Mouse (Mus musculus): ENCODE data around the gene Tanc1. TPM values are rescaled to one million over a fixed set of nuclear protein-coding genes. Genes with fewer than 3 reads are reported as not detected.

Gene Tanc1
- total and polyA plus RNA-seq, 3 experiments = 8.1 to 26.2 (median 25.6) TPM

GRCm38 (mm10) chr2:59802722-59803387, 191.0 kb downstream of the Tanc1 start:
- H3K4me1 ChIP-seq (ENCODE audit: control insufficient read depth, insufficient read depth, low read length) = peaks cover 15% of the 10 kb centered on the region
- no peak overlapping the region for H3K9ac ChIP-seq (ENCODE audit: low read depth, low read length)
- DNase-seq = no peak
- intact Hi-C loops (cut with DNase I) = loop anchor here (5.0 kb wide), 1 partner anchor 34 kb away; no protein-coding TSS in a partner anchor
- TF ChIP-seq EP300 (IDR thresholded peaks at IDR 0.05; ENCODE audit: insufficient read depth, low read depth, low read length) (no peak), CTCF (IDR thresholded peaks at IDR 0.05) (no peak), POLR2A (IDR thresholded peaks at IDR 0.05; ENCODE audit: insufficient read depth, low read depth, low read length) (no peak)
- H3K27ac ChIP-seq = peak overlapping the region; percentile 4
- no peak overlapping the region for H3K4me3 ChIP-seq
- no peaks in the 10 kb centered on the region for H3K27me3 ChIP-seq (ENCODE audit: control insufficient read depth, insufficient read depth, low read length)
- H3K36me3 ChIP-seq (ENCODE audit: control insufficient read depth, insufficient read depth, low read length) = peaks cover 7% of the 10 kb centered on the region
- no peaks in the 10 kb centered on the region for H3K79me2 ChIP-seq (replicated peaks; ENCODE audit: control insufficient read depth, insufficient read depth, low read length)
- 48% methylated on average over 8 of the region's 8 CpGs for WGBS

- no peak for DNase-seq
- intact Hi-C loops (cut with DNase I) = no loop called here
- H3K36me3 ChIP-seq (ENCODE audit: control insufficient read depth, insufficient read depth, low read length) = peaks cover 7% of the 10 kb centered on the region
- no peak for TF ChIP-seq POLR2A (IDR thresholded peaks at IDR 0.05; ENCODE audit: insufficient read depth, low read depth, low read length)
- no peak for TF ChIP-seq EP300 (IDR thresholded peaks at IDR 0.05; ENCODE audit: insufficient read depth, low read depth, low read length)
- TF ChIP-seq CTCF (IDR thresholded peaks at IDR 0.05) = no peak
- no peaks in the 10 kb centered on the region for H3K27me3 ChIP-seq (ENCODE audit: control insufficient read depth, insufficient read depth, low read length)
- WGBS = 90% methylated on average over 2 of the region's 2 CpGs
- peaks cover 13% of the 10 kb centered on the region for H3K4me1 ChIP-seq (ENCODE audit: control insufficient read depth, insufficient read depth, low read length)
- H3K79me2 ChIP-seq (replicated peaks; ENCODE audit: control insufficient read depth, insufficient read depth, low read length) = no peaks in the 10 kb centered on the region
- H3K4me3 ChIP-seq = no peak overlapping the region
- no peak overlapping the region for H3K9ac ChIP-seq (ENCODE audit: low read depth, low read length)
- H3K27ac ChIP-seq = no peak overlapping the region
These were observed 193.8 kb downstream of the Tanc1 start for GRCm38 (mm10) chr2:59805595-59805994.

- no peak overlapping the region for H3K9ac ChIP-seq (ENCODE audit: low read depth, low read length)
- H3K27me3 ChIP-seq (ENCODE audit: control insufficient read depth, insufficient read depth, low read length) = no peaks in the 10 kb centered on the region
- peaks cover 10% of the 10 kb centered on the region for H3K36me3 ChIP-seq (ENCODE audit: control insufficient read depth, insufficient read depth, low read length)
- no peak for DNase-seq
- no peak overlapping the region for H3K4me3 ChIP-seq
- peaks cover 16% of the 10 kb centered on the region for H3K4me1 ChIP-seq (ENCODE audit: control insufficient read depth, insufficient read depth, low read length)
- intact Hi-C loops (cut with DNase I) = no loop called here
- TF ChIP-seq EP300 (IDR thresholded peaks at IDR 0.05; ENCODE audit: insufficient read depth, low read depth, low read length) = no peak
- TF ChIP-seq POLR2A (IDR thresholded peaks at IDR 0.05; ENCODE audit: insufficient read depth, low read depth, low read length) = no peak
- no peak for TF ChIP-seq CTCF (IDR thresholded peaks at IDR 0.05)
- H3K27ac ChIP-seq = no peak overlapping the region
- WGBS = 89% methylated on average over 6 of the region's 6 CpGs
- H3K79me2 ChIP-seq (replicated peaks; ENCODE audit: control insufficient read depth, insufficient read depth, low read length) = no peaks in the 10 kb centered on the region
These were observed 194.2 kb downstream of the Tanc1 start for GRCm38 (mm10) chr2:59806038-59806437.

- no peak overlapping the region for H3K27ac ChIP-seq
- H3K79me2 ChIP-seq (replicated peaks; ENCODE audit: control insufficient read depth, insufficient read depth, low read length) = no peaks in the 10 kb centered on the region
- H3K4me1 ChIP-seq (ENCODE audit: control insufficient read depth, insufficient read depth, low read length) = peaks cover 15% of the 10 kb centered on the region
- H3K36me3 ChIP-seq (ENCODE audit: control insufficient read depth, insufficient read depth, low read length) = peaks cover 9% of the 10 kb centered on the region
- no peak for DNase-seq
- H3K27me3 ChIP-seq (ENCODE audit: control insufficient read depth, insufficient read depth, low read length) = no peaks in the 10 kb centered on the region
- intact Hi-C loops (cut with DNase I) = no loop called here
- TF ChIP-seq EP300 (IDR thresholded peaks at IDR 0.05; ENCODE audit: insufficient read depth, low read depth, low read length) = no peak
- no peak for TF ChIP-seq POLR2A (IDR thresholded peaks at IDR 0.05; ENCODE audit: insufficient read depth, low read depth, low read length)
- TF ChIP-seq CTCF (IDR thresholded peaks at IDR 0.05) = no peak
- WGBS = 90% methylated on average over 4 of the region's 4 CpGs
- no peak overlapping the region for H3K4me3 ChIP-seq
- H3K9ac ChIP-seq (ENCODE audit: low read depth, low read length) = no peak overlapping the region
These were observed 196.8 kb downstream of the Tanc1 start for GRCm38 (mm10) chr2:59808608-59809007.

- Histone ChIP-seq H3K27ac (peak overlapping the region; percentile 54), H3K79me2 (replicated peaks; ENCODE audit: control insufficient read depth, insufficient read depth, low read length) (no peaks in the 10 kb centered on the region), H3K9ac (ENCODE audit: low read depth, low read length) (no peak overlapping the region), H3K27me3 (ENCODE audit: control insufficient read depth, insufficient read depth, low read length) (no peaks in the 10 kb centered on the region), H3K36me3 (ENCODE audit: control insufficient read depth, insufficient read depth, low read length) (peaks cover 4% of the 10 kb centered on the region; the same call in 1 of the 2 replicates), H3K4me1 (ENCODE audit: control insufficient read depth, insufficient read depth, low read length) (peaks cover 15% of the 10 kb centered on the region), H3K4me3 (no peak overlapping the region)
- intact Hi-C loops (cut with DNase I) = loop anchor here (5.0 kb wide), 1 partner anchor 72 kb away; the partner anchor contains the start of gene Wdsub1
- peak in 1 of 2 experiments; percentile 65 for DNase-seq
- TF ChIP-seq CTCF (IDR thresholded peaks at IDR 0.05) (no peak), EP300 (IDR thresholded peaks at IDR 0.05; ENCODE audit: insufficient read depth, low read depth, low read length) (0 out of 2 replicates have a peak, but pooled peaks have one; percentile 61)
- WGBS = 64% methylated on average over 7 of the region's 7 CpGs
These were observed 198.2 kb downstream of the Tanc1 start for GRCm38 (mm10) chr2:59810039-59810438.

- intact Hi-C loops (cut with DNase I) = loop anchor here (5.0 kb wide), 1 partner anchor 71 kb away; the partner anchor contains the start of gene Wdsub1
- TF ChIP-seq POLR2A (IDR thresholded peaks at IDR 0.05; ENCODE audit: insufficient read depth, low read depth, low read length) (no peak), CTCF (IDR thresholded peaks at IDR 0.05) (no peak), EP300 (IDR thresholded peaks at IDR 0.05; ENCODE audit: insufficient read depth, low read depth, low read length) (no peak)
- Histone ChIP-seq H3K27ac (peak overlapping the region; percentile 54), H3K79me2 (replicated peaks; ENCODE audit: control insufficient read depth, insufficient read depth, low read length) (no peaks in the 10 kb centered on the region), H3K36me3 (ENCODE audit: control insufficient read depth, insufficient read depth, low read length) (peaks cover 4% of the 10 kb centered on the region; the same call in 1 of the 2 replicates), H3K9ac (ENCODE audit: low read depth, low read length) (no peak overlapping the region), H3K27me3 (ENCODE audit: control insufficient read depth, insufficient read depth, low read length) (no peaks in the 10 kb centered on the region), H3K4me3 (no peak overlapping the region), H3K4me1 (ENCODE audit: control insufficient read depth, insufficient read depth, low read length) (peaks cover 15% of the 10 kb centered on the region)
- DNase-seq = no peak
- WGBS = 3% methylated on average over 1 of the region's 1 CpGs
These were observed 199.4 kb downstream of the Tanc1 start for GRCm38 (mm10) chr2:59811247-59811646.
